12 mouse cellular contexts compared by ENCODE assay signal in the genomic region with DNA sequence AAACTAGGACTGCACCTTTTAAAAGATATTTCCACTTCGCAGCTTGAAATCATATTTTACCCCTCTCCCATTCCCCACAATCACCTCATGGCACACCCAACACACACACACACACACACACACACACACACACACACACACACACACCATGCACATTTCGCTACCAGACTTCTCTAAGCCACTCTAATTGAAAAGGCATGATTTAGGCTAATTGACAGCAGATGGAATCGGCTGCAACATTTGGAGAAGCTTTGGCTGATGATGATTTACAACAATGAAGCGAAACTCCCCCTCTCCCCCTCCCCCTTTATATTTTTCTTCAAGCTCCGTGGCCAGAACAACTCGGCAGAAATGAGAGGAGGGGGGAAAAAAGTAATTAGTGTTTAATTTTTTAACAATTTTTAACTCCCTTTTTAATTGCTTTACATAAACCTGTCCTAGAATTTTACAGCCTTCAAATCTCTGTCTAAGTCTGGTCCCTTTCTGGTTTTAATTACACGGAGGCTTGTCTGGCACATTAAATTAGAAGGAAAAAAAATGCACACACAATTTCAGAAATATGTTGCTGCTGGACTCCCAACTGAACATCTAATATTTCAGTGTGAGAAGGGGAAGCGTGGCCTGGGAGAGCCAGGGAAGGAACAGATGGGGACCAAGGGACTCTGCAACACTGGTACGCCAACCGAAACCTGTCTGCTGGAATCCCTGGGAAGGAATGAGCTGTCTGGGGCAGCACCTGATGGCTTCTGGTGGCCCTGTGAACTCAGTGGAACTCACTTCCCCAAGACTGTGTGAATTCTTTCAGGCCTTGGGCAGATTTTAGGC.
A peak's percentile ranks its signal among the peaks of the same experiment; 100 is the strongest.
DNase-seq lines count a peak whose midpoint lies in the region; ATAC-seq and TF ChIP-seq lines count a peak whose summit lies in the region.
"Had no signal": no experiment of that assay in that cellular context is flagged by ENCODE, and none has a peak within 500 bp of the region (broad histone marks: within the 10 kb centered on the region; RNA-seq: fewer than 3 reads in every experiment).

No protein-coding gene starts in this region.

- no peak for DNase-seq in midbrain, embryonic 10.5 days (ENCODE audit: low spot score)
- DNase-seq in midbrain, embryonic 11.5 days (ENCODE audit: low spot score, missing footprints), result no peak
- DNase-seq in limb, embryonic 10.5 days (ENCODE audit: low spot score), result peak; percentile 85
- DNase-seq in retina, postnatal 1 day, result peak; percentile 93
- DNase-seq in adrenal gland, adult 8-10 months, result no peak
- no peak for DNase-seq in kidney, adult 11 months
- no peak for DNase-seq in ovary, postnatal 14 days (ENCODE audit: low spot score)
- DNase-seq: cerebellum, adult 11 months; thymus, adult 18-20 months had no signal

- H3K9me3 ChIP-seq in midbrain, embryonic 10.5 days (replicated peaks), result no peaks in the 10 kb centered on the region
- no peaks in the 10 kb centered on the region for H3K9me3 ChIP-seq in midbrain, embryonic 11.5 days (ENCODE audit: control insufficient read depth, low read length)
- no peaks in the 10 kb centered on the region for H3K9me3 ChIP-seq in limb, embryonic 10.5 days (replicated peaks)
- H3K9me3 ChIP-seq: heart, embryonic 13.5 days had no signal

- TF ChIP-seq POLR2A in embryonic fibroblast, embryonic 13.5 days (IDR thresholded peaks at IDR 0.05; ENCODE audit: low read depth, low read length), result no peak; the same call in 1 of the 2 replicates

- no peaks in the 10 kb centered on the region for H3K36me3 ChIP-seq in midbrain, embryonic 10.5 days
- H3K36me3 ChIP-seq in midbrain, embryonic 11.5 days (ENCODE audit: control insufficient read depth, insufficient read depth, low read length), result no peaks in the 10 kb centered on the region
- H3K36me3 ChIP-seq in limb, embryonic 10.5 days, result no peaks in the 10 kb centered on the region
- H3K36me3 ChIP-seq: heart, embryonic 13.5 days had no signal

- peaks cover 9% of the 10 kb centered on the region for H3K27me3 ChIP-seq in midbrain, embryonic 10.5 days (ENCODE audit: low read depth, poor library complexity, severe bottlenecking)
- no peaks in the 10 kb centered on the region for H3K27me3 ChIP-seq in midbrain, embryonic 11.5 days (ENCODE audit: control insufficient read depth, insufficient read depth, low read length)
- H3K27me3 ChIP-seq in limb, embryonic 10.5 days (ENCODE audit: low read depth, poor library complexity, severe bottlenecking), result peaks cover 39% of the 10 kb centered on the region

- no peak overlapping the region for H3K4me2 ChIP-seq in midbrain, embryonic 11.5 days
- H3K4me2 ChIP-seq: heart, embryonic 13.5 days had no signal

- peaks cover 35% of the 10 kb centered on the region for H3K4me1 ChIP-seq in midbrain, embryonic 10.5 days
- peaks cover 20% of the 10 kb centered on the region for H3K4me1 ChIP-seq in midbrain, embryonic 11.5 days (ENCODE audit: control insufficient read depth, insufficient read depth, low read length)
- H3K4me1 ChIP-seq in embryonic fibroblast, embryonic 13.5 days (ENCODE audit: control insufficient read depth, insufficient read depth, low read length), result peaks cover 11% of the 10 kb centered on the region
- H3K4me1 ChIP-seq in limb, embryonic 10.5 days, result peaks cover 70% of the 10 kb centered on the region

- no peak for TF ChIP-seq CTCF in embryonic fibroblast, embryonic 13.5 days (IDR thresholded peaks at IDR 0.05; ENCODE audit: borderline replicate concordance, insufficient read depth, low read length)

- H3K4me3 ChIP-seq in midbrain, embryonic 10.5 days, result no peak overlapping the region
- H3K4me3 ChIP-seq in midbrain, embryonic 11.5 days (ENCODE audit: low read depth, low read length), result no peak overlapping the region
- no peak overlapping the region for H3K4me3 ChIP-seq in embryonic fibroblast, embryonic 13.5 days (ENCODE audit: insufficient read depth, low read length)
- H3K4me3 ChIP-seq in limb, embryonic 10.5 days, result no peak overlapping the region
- H3K4me3 ChIP-seq: heart, embryonic 13.5 days had no signal

- WGBS in midbrain, embryonic 10.5 days, result 70% methylated on average over 10 of the region's 10 CpGs
- 69% methylated on average over 10 of the region's 10 CpGs for WGBS in midbrain, embryonic 11.5 days
- WGBS in limb, embryonic 10.5 days, result 14% methylated on average over 10 of the region's 10 CpGs

- ATAC-seq in midbrain, embryonic 11.5 days (ENCODE audit: low FRiP score), result no peak
- ATAC-seq: intestine, postnatal 0 days had no signal

- no peak overlapping the region for H3K9ac ChIP-seq in midbrain, embryonic 11.5 days (ENCODE audit: low read length)
- H3K9ac ChIP-seq: heart, embryonic 13.5 days had no signal

- H3K27ac ChIP-seq in midbrain, embryonic 10.5 days (replicated peaks), result 0 out of 2 replicates have a peak overlapping the region, but pooled peaks have one; percentile 25
- H3K27ac ChIP-seq in midbrain, embryonic 11.5 days (ENCODE audit: low read depth, low read length), result no peak overlapping the region
- H3K27ac ChIP-seq in embryonic fibroblast, embryonic 13.5 days (ENCODE audit: insufficient read depth, low read length), result peak overlapping the region; percentile 42; the same call in 1 of the 2 replicates
- H3K27ac ChIP-seq in limb, embryonic 10.5 days, result peak overlapping the region; percentile 82
- H3K27ac ChIP-seq: heart, embryonic 13.5 days had no signal

Comparison
In these comparisons a context has a peak if more than half of its experiments do, and no peak if none do; other contexts are left out.
1. DNase-seq: peak in limb, embryonic 10.5 days (single experiment) and retina, postnatal 1 day (single experiment); none in midbrain, embryonic 10.5 days (single experiment), midbrain, embryonic 11.5 days (single experiment), adrenal gland, adult 8-10 months (single experiment), kidney, adult 11 months (single experiment) and ovary, postnatal 14 days (single experiment).